Mouse (Mus musculus) embryonic stem cell, embryonic (primary cell): ENCODE data around the gene Cerk.

ENCODE experiments used
- CTCF ChIA-PET, 4 experiments: fragments of 300-600 bp in 2 of 4; fragments of 350-600 bp in 2 of 4; sonication (Branson Sonifier 250); formaldehyde crosslinking; loops; one replicate each; lab custom pipeline; 2022; ENCODE audit warnings: inconsistent platforms in 2 of 4; lab: Charles Lee
- POLR2A ChIA-PET, 4 experiments: fragments of 300-600 bp in 2 of 4; fragments of 350-600 bp in 2 of 4; sonication (Branson Sonifier 250); formaldehyde crosslinking; loops; one replicate each; lab custom pipeline; 2022; ENCODE audit warnings: antibody characterized with exemption in 4 of 4, inconsistent platforms in 1 of 4; lab: Charles Lee

The Cerk gene

DNA sequence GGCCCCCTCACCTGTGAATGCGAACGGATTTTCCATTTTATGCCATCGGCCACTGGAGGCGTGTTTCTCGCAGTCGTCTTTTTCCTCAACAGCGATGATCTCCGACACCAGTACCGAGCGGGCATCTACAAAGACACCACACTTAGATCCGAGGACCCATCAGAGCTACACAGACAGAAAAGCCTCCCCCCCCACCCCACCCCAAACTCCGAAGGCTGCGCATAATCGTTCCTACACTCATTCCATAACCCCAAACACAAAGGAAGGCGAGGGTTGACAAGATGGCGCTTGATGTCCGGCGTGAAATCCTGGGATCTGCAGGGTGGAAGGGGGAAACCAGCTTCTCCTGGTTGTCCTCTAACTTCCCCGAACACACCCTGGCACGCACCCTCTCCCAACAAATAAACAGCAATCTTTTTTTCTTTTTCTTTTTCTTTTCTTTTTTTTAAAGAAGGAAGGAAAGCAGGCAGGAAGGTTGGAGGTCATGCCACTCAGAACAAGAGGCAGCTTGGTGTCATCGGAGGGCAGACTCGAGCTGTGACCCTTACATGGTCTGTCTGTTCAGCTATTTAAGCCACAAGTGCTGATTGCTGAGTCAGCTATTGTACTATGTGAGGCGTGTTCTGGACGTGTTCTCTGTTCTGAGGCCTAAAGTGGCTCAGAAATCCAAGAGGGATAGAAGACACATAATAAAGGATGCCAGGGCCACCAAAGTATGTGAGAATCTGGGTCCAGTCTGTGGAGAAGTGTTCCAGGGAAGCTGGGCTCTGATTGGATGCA lies 19.9 kb downstream of the Cerk start:
- POLR2A ChIA-PET, result interaction anchor here in 2 of 4 experiments (0.7 to 9.8 kb wide), 29 partner anchors 7 to 134 kb away, joined by 3 to 107 read pairs (median 6); partner anchors contain the start of genes Cerk (in 2 of the 2), Gramd4 (in 1 of the 2) and Tbc1d22a (in 1 of the 2)

DNA sequence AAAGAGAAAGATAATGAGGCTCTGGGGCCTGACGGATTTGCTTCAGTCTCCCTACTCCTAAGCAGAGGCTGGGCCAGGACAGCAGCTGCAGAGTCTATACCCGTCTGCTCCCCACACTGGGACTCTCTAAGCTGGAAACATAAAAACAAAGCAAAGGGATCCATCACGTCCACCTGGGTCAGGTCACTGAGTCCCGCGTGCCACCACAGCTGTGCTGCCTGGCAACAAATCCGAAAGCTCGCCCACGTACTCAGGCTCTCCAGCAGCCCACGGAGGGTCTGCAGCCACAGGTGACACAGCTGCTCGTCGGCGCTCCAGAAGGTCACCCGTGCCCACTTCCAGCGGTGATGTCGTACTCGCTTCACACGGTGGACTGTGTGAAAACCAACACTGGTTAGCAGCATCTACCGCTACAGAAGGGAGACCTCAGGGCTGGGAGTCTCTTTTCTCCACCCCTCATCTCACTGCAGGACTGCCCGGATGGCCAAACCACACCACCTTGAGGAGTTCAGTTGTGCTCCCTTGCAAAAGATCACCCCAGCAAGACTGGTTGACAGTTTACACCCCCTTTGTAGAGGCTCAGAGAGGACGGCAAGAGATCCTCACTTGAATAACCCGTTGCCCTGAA lies 21.1 kb downstream of the Cerk start:
- POLR2A ChIA-PET, result interaction anchor here in 3 of 4 experiments (0.8 to 9.8 kb wide), 16 partner anchors 8 to 50 kb away, joined by 3 to 107 read pairs (median 8); partner anchors contain the start of genes Cerk (in 2 of the 3) and Tbc1d22a (in 1 of the 3)
- CTCF ChIA-PET, result interaction anchor here in 2 of 4 experiments (0.5 to 0.8 kb wide), 4 partner anchors 286 to 868 kb away, joined by 3 to 17 read pairs (median 5); partner anchors contain the start of genes Cdpf1 (in 1 of the 2) and Trmu (in 1 of the 2)

More for the DNA sequence above, 19.9 kb downstream of the Cerk start:
- CTCF ChIA-PET, result interaction anchor here (0.6 to 1.7 kb wide), 8 partner anchors 13 to 359 kb away, joined by 3 to 6 read pairs (median 4); no protein-coding TSS in a partner anchor

DNA sequence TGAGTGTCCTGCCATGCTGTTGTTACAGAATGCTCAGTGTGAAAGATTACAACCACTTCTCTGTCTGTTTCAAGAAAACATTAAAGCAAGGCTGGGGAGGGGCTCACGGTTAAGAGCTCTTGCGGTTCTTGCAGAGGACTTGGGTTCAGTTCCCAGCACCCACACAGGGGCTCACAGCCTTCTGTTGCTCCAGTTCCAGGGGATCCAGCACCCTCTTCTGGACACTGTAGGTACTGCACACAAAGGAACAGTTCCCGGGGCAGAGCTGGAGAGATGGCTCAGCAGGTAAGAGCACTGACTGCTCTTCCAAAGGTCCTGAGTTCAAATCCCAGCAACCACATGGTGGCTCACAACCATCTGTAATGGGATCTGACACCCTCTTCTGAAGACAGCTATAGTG lies 24.1 kb downstream of the Cerk start:
- POLR2A ChIA-PET, result interaction anchor here in 3 of 4 experiments (0.6 to 1.8 kb wide), 8 partner anchors 9 to 59 kb away, joined by 3 to 6 read pairs (median 3); no protein-coding TSS in a partner anchor
- CTCF ChIA-PET, result interaction anchor here (0.5 to 1.9 kb wide), 18 partner anchors 9 to 1246 kb away, joined by 3 to 9 read pairs (median 4); no protein-coding TSS in a partner anchor

DNA sequence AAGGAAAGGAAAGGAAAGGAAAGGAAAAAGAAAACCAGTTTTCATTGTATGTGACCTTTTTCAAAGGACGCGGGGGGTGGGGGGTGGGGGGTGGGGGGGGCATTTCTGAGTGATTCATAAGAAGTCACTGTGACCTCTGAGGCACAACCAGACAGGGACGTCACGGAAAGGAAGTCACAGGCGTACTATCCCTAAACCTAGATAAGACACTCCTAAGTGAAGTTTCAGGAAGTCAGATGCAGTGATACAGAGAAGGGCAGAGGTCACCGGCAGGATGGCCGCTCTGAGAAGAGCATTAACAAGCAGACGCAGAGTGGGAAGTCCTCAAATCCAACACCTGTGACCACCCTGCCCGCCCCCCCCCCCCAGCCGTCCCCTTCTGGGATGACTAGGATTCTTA lies 25.0 kb downstream of the Cerk start:
- POLR2A ChIA-PET, result no interaction called here
- CTCF ChIA-PET, result interaction anchor here in 2 of 4 experiments (1.4 to 1.8 kb wide), 4 partner anchors 8 to 26 kb away, joined by 3 to 9 read pairs (median 6); no protein-coding TSS in a partner anchor

DNA sequence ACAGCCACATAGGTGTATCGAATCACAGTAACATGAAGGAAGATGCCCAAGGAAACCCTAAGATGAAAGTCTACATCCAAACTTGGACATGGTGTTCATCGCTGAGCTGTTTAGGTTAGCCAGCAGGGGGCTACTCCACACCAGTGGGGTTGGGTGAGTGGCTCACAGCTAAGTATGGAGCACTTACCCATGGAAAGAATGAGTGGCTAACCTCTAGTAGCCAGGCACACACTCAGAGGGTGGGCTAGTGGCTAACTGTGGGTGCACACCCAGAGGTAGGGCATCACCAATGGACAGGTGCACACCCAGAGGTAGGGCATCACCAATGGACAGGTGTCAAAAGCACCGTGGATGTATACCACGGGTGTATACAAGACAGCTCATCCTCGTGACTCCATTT lies 26.2 kb downstream of the Cerk start:
- ChIA-PET CTCF (interaction anchor here in 3 of 4 experiments (0.8 to 1.8 kb wide), 6 partner anchors 8 to 46 kb away, joined by 3 to 6 read pairs (median 3); partner anchors contain the start of gene Cerk (in 1 of the 3)), POLR2A (interaction anchor here in 2 of 4 experiments (1.5 to 1.7 kb wide), 3 partner anchors 8 to 27 kb away, joined by 4 to 6 read pairs (median 4); partner anchors contain the start of gene Cerk (in 1 of the 2))

DNA sequence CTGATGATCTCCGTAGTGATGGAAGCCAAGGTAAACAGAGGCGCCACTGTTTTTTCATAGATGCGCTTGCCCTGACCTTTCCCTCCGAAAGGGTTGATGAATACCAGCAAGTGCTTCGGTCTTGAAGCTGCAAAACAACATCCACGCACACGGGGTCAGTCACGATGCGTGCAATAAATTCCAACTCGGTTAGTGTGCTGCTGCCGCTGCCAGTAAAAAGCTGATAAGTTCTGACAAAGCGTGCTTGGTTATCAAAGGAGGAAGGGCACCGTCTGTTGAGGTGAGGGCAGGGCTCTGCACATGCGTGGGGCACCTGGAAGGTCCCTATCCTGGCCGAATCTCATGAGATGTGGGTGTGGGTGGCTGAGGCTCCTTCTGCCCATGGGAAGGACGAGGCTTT lies 26.8 kb downstream of the Cerk start:
- CTCF ChIA-PET, result interaction anchor here in 2 of 4 experiments (1.1 to 1.8 kb wide), 4 partner anchors 9 to 46 kb away, joined by 3 to 6 read pairs (median 4); no protein-coding TSS in a partner anchor
- POLR2A ChIA-PET, result interaction anchor here in 2 of 4 experiments (0.6 to 1.7 kb wide), 4 partner anchors 9 to 189 kb away, joined by 3 to 6 read pairs (median 4); partner anchors contain the start of gene Cerk (in 1 of the 2)

DNA sequence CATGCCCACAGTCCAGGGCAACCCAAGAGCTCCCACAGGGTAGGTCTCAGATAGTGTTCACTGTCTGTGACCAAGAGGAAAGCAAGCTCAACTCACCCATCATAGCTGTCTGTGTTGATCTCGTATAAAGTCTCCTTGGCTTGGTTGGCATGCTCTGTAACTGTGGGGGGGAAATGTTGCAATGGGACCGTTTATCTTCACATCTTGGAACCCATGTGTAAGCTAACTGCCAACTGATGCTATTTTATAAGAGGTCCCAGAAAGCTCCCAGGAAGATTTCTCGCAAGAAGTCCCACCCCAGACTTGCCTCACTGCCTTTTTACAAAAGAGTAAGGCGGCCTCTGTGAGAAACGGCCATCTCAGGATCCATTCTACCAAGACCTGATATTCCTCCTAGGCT lies 29.4 kb downstream of the Cerk start:
- ChIA-PET POLR2A (interaction anchor here in 2 of 4 experiments (0.7 to 2.4 kb wide), 5 partner anchors 9 to 17 kb away, joined by 3 to 9 read pairs (median 3); no protein-coding TSS in a partner anchor), CTCF (interaction anchor here in 3 of 4 experiments (0.9 to 1.0 kb wide), 3 partner anchors 16 to 243 kb away, joined by 3 to 6 read pairs (median 4); no protein-coding TSS in a partner anchor)

DNA sequence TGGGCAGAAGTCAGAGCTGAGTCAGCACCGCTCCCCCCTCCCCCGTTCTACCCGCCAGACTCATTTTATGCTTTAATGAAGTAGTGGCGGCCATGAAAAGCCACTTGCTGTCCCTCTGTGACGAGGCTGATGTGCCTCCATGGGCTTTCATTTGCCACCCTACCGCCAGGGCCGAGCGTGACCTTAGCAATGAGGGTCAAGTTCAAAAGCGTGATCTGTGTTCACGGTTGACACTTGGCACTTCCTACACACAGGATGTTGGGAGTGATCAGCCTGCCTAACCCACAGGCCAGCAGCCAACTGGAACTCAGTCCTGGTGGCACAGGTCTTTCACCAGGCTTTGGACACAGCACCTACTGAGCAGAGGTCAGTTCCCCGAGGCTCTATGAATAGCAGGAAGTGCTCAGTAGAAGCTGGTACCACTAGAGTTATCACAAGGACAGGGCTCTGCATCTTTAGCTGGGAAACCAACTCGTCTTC lies 32.4 kb downstream of the Cerk start:
- POLR2A ChIA-PET, result interaction anchor here in 2 of 4 experiments (0.8 to 6.7 kb wide), 20 partner anchors 9 to 342 kb away, joined by 3 to 49 read pairs (median 4); partner anchors contain the start of gene Cdpf1 (in 1 of the 2)
- CTCF ChIA-PET, result interaction anchor here (1.0 to 2.7 kb wide), 12 partner anchors 8 to 240 kb away, joined by 3 to 8 read pairs (median 4); no protein-coding TSS in a partner anchor

DNA sequence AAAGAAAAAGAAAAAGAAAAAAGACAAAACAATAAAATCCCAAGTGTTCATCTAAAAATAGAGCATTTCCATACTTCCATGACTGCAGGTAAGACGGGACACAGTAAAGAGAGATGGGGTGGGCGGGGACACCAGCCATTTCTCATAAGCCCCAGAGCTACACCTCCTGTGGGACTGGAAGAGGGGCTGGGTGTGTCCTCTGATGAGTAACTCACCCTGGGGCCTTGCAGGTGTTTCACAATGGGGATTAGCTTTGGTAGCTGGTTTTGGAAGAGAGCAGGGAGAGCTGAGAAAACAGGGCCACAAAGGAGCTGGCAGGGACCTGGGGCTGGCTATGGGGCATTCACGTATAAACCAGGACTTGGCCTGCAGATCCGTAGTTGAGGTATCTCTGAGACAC lies 35.3 kb downstream of the Cerk start:
- ChIA-PET CTCF (interaction anchor here (0.7 to 1.7 kb wide), 8 partner anchors 10 to 596 kb away, joined by 3 to 10 read pairs (median 4); partner anchors contain the start of gene Cerk (in 1 of the 4)), POLR2A (interaction anchor here in 3 of 4 experiments (0.5 to 6.7 kb wide), 8 partner anchors 9 to 129 kb away, joined by 3 to 49 read pairs (median 5); no protein-coding TSS in a partner anchor)

DNA sequence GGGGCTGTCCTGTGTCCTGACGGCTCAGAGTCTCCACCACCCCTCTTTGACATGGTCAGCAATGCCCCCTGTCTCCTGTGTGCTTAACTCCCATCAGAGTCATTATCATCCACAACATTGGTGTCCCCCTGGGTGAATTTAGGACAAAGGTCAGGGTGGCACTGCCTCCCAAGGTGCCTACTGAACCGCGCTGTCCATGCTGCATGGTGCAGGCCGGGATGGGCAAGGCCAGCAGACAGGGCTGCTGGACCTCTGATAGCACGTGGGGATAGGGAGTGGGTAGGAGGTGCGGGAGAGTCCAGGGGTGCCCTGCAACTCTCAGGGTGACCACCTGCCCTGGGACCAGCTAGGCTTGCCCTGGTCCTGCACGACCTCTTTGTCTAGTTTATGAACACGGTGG lies 39.0 kb downstream of the Cerk start:
- ChIA-PET CTCF (interaction anchor here in 1 of 4 experiments (0.8 kb wide), 1 partner anchor 242 kb away, joined by 3 read pairs; no protein-coding TSS in a partner anchor), POLR2A (no interaction called here)

DNA sequence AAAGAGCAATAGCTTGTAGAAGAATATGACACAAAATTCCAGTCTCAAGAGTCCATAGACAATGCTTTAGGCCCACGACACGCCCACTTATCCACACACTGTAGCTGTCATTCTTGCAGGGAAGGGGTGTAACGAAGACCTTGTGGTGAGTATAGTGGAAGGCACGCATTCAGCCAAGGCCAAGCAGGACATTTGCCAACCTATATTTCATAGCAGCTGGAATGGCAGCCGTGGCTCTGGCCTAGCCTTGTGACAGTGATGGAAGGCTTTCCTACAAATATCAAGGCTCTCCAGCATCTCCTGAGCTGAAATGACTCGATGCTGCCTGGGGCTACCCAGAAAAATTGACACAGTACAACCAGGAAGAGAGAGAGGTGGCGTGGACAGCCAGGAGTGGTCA lies 40.9 kb downstream of the Cerk start:
- POLR2A ChIA-PET, result interaction anchor here in 1 of 4 experiments (1.3 kb wide), 1 partner anchor 59 kb away, joined by 3 read pairs; no protein-coding TSS in a partner anchor

DNA sequence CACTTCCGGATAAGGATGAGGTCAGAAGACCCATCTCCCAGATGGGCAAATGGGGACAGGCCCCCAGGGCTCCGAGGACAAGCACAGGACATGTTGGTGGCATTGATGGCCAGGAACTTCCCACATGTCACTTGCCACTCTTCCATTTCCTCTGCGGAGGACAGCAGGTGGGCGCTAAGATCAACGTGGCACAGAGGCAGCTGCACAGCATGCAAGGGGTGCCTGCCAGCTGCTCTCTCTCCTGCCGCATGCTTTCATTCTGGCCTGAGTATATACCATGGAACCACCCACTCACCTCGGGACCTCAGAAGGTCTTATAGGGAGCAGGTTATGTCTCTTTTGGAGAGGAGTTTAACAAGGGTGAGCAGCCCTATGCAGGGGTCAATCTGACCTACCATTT lies 41.4 kb downstream of the Cerk start:
- CTCF ChIA-PET, result interaction anchor here in 2 of 4 experiments (0.6 to 1.0 kb wide), 2 partner anchors 102 to 348 kb away, joined by 3 read pairs; no protein-coding TSS in a partner anchor
- POLR2A ChIA-PET, result no interaction called here

More for the DNA sequence above, 40.9 kb downstream of the Cerk start:
- CTCF ChIA-PET, result interaction anchor here in 2 of 4 experiments (1.0 to 1.1 kb wide), 2 partner anchors 103 to 249 kb away, joined by 3 read pairs; no protein-coding TSS in a partner anchor

DNA sequence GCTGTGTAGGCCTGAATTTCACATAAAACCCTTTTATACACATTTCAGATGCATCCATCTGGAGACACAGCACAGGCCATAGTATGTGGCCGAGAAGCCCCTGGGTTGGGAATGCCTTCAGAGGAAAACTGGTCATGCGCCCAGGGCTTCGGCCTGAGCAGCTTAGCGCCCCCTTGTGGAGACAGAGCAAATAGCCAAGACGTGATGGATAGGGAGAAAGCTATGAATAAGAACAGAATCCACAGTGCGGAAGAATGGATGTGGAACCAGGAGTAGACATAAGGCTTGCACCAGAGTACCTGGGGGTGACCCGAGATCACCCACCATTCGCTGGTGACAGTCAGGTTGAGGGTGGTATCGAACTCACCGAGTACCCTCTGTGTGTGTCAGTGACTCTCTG lies 45.6 kb downstream of the Cerk start:
- ChIA-PET CTCF (interaction anchor here (0.5 to 3.6 kb wide), 119 partner anchors 8 to 1156 kb away, joined by 3 to 29 read pairs (median 5); partner anchors contain the start of genes Cerk (in 2 of the 4), Gramd4 (in 2 of the 4), Cdpf1 (in 1 of the 4) and Celsr1 (in 1 of the 4)), POLR2A (interaction anchor here in 2 of 4 experiments (0.5 to 7.7 kb wide), 28 partner anchors 8 to 262 kb away, joined by 3 to 47 read pairs (median 4); partner anchors contain the start of genes Tbc1d22a (in 1 of the 2) and Trmu (in 1 of the 2))

DNA sequence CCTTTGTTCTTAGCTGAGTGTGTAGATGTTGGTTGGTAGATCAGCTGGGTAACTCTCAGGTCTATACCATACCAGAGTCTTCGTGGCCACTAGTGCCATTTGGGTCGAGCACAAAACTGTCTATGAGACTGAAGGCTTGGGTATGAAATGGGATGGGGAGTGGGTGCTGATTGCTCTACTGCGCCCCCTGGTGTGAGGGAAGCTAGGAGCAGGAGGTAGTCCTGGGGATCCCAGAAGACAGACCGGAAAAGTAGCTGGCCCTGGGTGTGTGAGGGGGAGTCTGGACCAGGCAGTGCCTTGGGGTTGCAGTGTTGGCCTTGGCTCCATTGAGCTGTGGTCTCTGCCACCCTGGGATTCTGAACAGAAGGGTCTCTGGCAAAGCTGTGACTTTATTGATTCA lies 48.3 kb downstream of the Cerk start:
- CTCF ChIA-PET, result interaction anchor here (0.5 to 4.6 kb wide), 52 partner anchors 8 to 532 kb away, joined by 3 to 29 read pairs (median 4); partner anchors contain the start of genes Celsr1 (in 1 of the 4), Gramd4 (in 1 of the 4) and Ttc38 (in 1 of the 4)
- POLR2A ChIA-PET, result interaction anchor here in 3 of 4 experiments (0.5 to 7.7 kb wide), 7 partner anchors 14 to 266 kb away, joined by 3 to 47 read pairs (median 5); partner anchors contain the start of gene Gramd4 (in 1 of the 3)

DNA sequence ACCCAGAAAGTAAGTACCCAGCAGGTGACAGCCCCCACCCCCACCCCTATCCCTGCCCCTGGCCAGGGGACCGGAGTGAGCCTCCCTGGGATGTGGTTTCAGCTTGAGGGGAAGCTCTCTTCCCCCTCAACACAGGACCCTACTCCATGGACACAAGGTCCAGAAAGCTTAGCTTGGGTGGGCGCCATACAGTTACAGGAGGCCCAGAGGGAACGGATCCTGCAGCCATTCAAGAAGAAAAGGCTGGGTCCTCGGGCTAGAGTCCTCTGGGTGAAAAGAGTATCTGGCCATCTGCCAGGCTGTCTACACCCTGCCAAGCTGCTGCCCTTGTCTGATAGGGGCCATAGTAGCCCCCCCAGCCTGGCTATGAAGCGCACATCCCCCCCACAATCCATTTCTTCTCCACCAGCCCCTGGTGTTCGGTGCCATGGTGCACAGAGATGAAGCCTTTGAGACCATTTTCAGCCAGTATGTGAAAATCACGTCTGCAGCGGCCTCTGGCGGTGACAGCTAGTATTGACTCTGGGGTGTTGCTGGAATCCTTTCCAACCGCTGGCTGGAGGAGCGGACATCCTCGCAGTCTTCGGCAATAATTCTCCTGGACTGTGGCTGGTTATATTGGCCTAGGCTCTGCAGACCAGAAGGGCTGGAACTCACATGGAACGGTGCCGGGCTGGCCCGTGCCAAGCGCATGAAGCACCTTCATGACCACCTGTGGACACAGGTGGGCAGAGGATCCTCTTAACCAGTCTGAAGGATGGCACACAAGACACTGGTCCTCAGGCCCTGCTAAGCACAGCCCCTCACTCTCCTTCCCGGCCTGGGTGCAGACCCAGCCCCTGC lies 50.8 kb downstream of the Cerk start:
- ChIA-PET CTCF (interaction anchor here (0.5 to 4.6 kb wide), 45 partner anchors 12 to 1699 kb away, joined by 3 to 27 read pairs (median 4); partner anchors contain the start of genes Tbc1d22a (in 2 of the 4), Gramd4 (in 1 of the 4) and Trmu (in 1 of the 4)), POLR2A (interaction anchor here in 3 of 4 experiments (0.6 to 1.7 kb wide), 5 partner anchors 22 to 375 kb away, joined by 3 to 6 read pairs (median 4); no protein-coding TSS in a partner anchor)
